25 mouse cellular contexts compared by ENCODE assay signal in genomic region chrX:11097581-11098254, GRCm38 (mm10).
DNase-seq lines count a peak whose midpoint lies in the region; ATAC-seq lines count a peak whose summit lies in the region.
"Had no signal": no experiment of that assay in that cellular context is flagged by ENCODE, and none has a peak within 500 bp of the region (broad histone marks: within the 10 kb centered on the region; RNA-seq: fewer than 3 reads in every experiment).

No protein-coding gene starts in this region.

- H3K9me3 ChIP-seq in hindbrain, embryonic 11.5 days (ENCODE audit: control insufficient read depth, low read length): no peaks in the 10 kb centered on the region
- no peaks in the 10 kb centered on the region for H3K9me3 ChIP-seq in hindbrain, embryonic 14.5 days (ENCODE audit: control insufficient read depth, low read length)
- H3K9me3 ChIP-seq in midbrain, embryonic 13.5 days: no peaks in the 10 kb centered on the region
- H3K9me3 ChIP-seq in midbrain, embryonic 10.5 days (replicated peaks): no peaks in the 10 kb centered on the region
- H3K9me3 ChIP-seq in lung, embryonic 16.5 days (ENCODE audit: control insufficient read depth, low read length): no peaks in the 10 kb centered on the region
- H3K9me3 ChIP-seq: embryonic facial prominence, embryonic 15.5 days; G1E; heart, embryonic 10.5 days; intestine, embryonic 15.5 days; limb, embryonic 10.5 days had no signal

- no peak overlapping the region for H3K4me3 ChIP-seq in hindbrain, embryonic 11.5 days (ENCODE audit: low read depth, low read length)
- H3K4me3 ChIP-seq in hindbrain, embryonic 14.5 days (replicated peaks; ENCODE audit: low read length): no peak overlapping the region
- H3K4me3 ChIP-seq in midbrain, embryonic 13.5 days (replicated peaks): no peak overlapping the region
- H3K4me3 ChIP-seq in midbrain, embryonic 10.5 days: no peak overlapping the region
- H3K4me3 ChIP-seq in lung, embryonic 16.5 days (ENCODE audit: low read length): no peak overlapping the region
- H3K4me3 ChIP-seq: embryonic facial prominence, embryonic 15.5 days; gastrocnemius, adult 2 months; heart, embryonic 10.5 days; intestine, embryonic 15.5 days; limb, embryonic 10.5 days; myocyte had no signal

- H3K4me1 ChIP-seq in hindbrain, embryonic 11.5 days (replicated peaks; ENCODE audit: control insufficient read depth, insufficient read depth, low read length): no peaks in the 10 kb centered on the region
- H3K4me1 ChIP-seq in hindbrain, embryonic 14.5 days (replicated peaks; ENCODE audit: control insufficient read depth, insufficient read depth, low read length): peaks cover 15% of the 10 kb centered on the region; the same call in 1 of the 2 replicates
- peaks cover 25% of the 10 kb centered on the region for H3K4me1 ChIP-seq in midbrain, embryonic 13.5 days (replicated peaks)
- peaks cover 18% of the 10 kb centered on the region for H3K4me1 ChIP-seq in midbrain, embryonic 10.5 days
- H3K4me1 ChIP-seq in lung, embryonic 16.5 days (replicated peaks; ENCODE audit: control insufficient read depth, insufficient read depth, low read length): no peaks in the 10 kb centered on the region
- H3K4me1 ChIP-seq: embryonic facial prominence, embryonic 15.5 days; heart, embryonic 10.5 days; intestine, embryonic 15.5 days; limb, embryonic 10.5 days had no signal

- WGBS in hindbrain, embryonic 11.5 days: 77% methylated on average over 9 of the region's 9 CpGs
- WGBS in hindbrain, embryonic 14.5 days: 57% methylated on average over 9 of the region's 9 CpGs
- WGBS in midbrain, embryonic 13.5 days: 66% methylated on average over 9 of the region's 9 CpGs
- 85% methylated on average over 9 of the region's 9 CpGs for WGBS in midbrain, embryonic 10.5 days
- 41% methylated on average over 9 of the region's 9 CpGs for WGBS in lung, embryonic 16.5 days

- ATAC-seq in hindbrain, embryonic 11.5 days (ENCODE audit: low FRiP score): peak; percentile 61; the same call in 1 of the 2 replicates
- no peak for ATAC-seq in hindbrain, embryonic 14.5 days (ENCODE audit: low FRiP score)
- peak; percentile 45; the same call in 1 of the 2 replicates for ATAC-seq in midbrain, embryonic 13.5 days
- ATAC-seq in lung, embryonic 16.5 days (ENCODE audit: low read depth): peak; percentile 56; the same call in 1 of the 2 replicates
- ATAC-seq: intestine, embryonic 15.5 days; liver, postnatal 0 days; midbrain, embryonic 16.5 days; Patski had no signal

- H3K27me3 ChIP-seq in hindbrain, embryonic 11.5 days (ENCODE audit: control insufficient read depth, insufficient read depth, low read length): no peaks in the 10 kb centered on the region
- H3K27me3 ChIP-seq in hindbrain, embryonic 14.5 days (ENCODE audit: control insufficient read depth, insufficient read depth, low read length): no peaks in the 10 kb centered on the region
- no peaks in the 10 kb centered on the region for H3K27me3 ChIP-seq in midbrain, embryonic 13.5 days
- H3K27me3 ChIP-seq in midbrain, embryonic 10.5 days (ENCODE audit: low read depth, poor library complexity, severe bottlenecking): peaks cover 38% of the 10 kb centered on the region
- no peaks in the 10 kb centered on the region for H3K27me3 ChIP-seq in lung, embryonic 16.5 days (ENCODE audit: control insufficient read depth, insufficient read depth, low read depth, low read length)
- H3K27me3 ChIP-seq: CH12.LX; intestine, embryonic 15.5 days had no signal

- DNase-seq in hindbrain, embryonic 11.5 days (ENCODE audit: low spot score): no peak
- DNase-seq in hindbrain, embryonic 14.5 days (ENCODE audit: low spot score): no peak
- DNase-seq in midbrain, embryonic 10.5 days (ENCODE audit: low spot score): no peak
- DNase-seq in lung, postnatal 36 days: peak; percentile 76
- DNase-seq in layer of hippocampus, adult 8-10 months (ENCODE audit: low spot score in 2 of 2): no peak
- DNase-seq in c-Kit-positive CD71-positive TER-119-positive erythroid progenitor cells, embryonic 14.5 days (ENCODE audit: low spot score): no peak
- DNase-seq: B cell, adult 2 months; cerebellum, adult 8-10 months; gastrocnemius, adult 2 months; heart, postnatal 4 days; kidney, adult 8-10 months; kidney, postnatal 10 days; liver, postnatal 0 days had no signal

- H3K36me3 ChIP-seq in hindbrain, embryonic 11.5 days (ENCODE audit: control insufficient read depth, insufficient read depth, low read length): no peaks in the 10 kb centered on the region
- no peaks in the 10 kb centered on the region for H3K36me3 ChIP-seq in hindbrain, embryonic 14.5 days (replicated peaks; ENCODE audit: control insufficient read depth, insufficient read depth)
- no peaks in the 10 kb centered on the region for H3K36me3 ChIP-seq in midbrain, embryonic 13.5 days
- no peaks in the 10 kb centered on the region for H3K36me3 ChIP-seq in midbrain, embryonic 10.5 days
- no peaks in the 10 kb centered on the region for H3K36me3 ChIP-seq in lung, embryonic 16.5 days (ENCODE audit: control insufficient read depth, insufficient read depth, low read length)
- H3K36me3 ChIP-seq: embryonic facial prominence, embryonic 15.5 days; G1E; heart, embryonic 10.5 days; intestine, embryonic 15.5 days; limb, embryonic 10.5 days had no signal

- no peak overlapping the region for H3K4me2 ChIP-seq in hindbrain, embryonic 11.5 days (replicated peaks; ENCODE audit: low read depth, low read length)
- H3K4me2 ChIP-seq in hindbrain, embryonic 14.5 days (replicated peaks): no peak overlapping the region
- no peak overlapping the region for H3K4me2 ChIP-seq in midbrain, embryonic 13.5 days (replicated peaks)
- H3K4me2 ChIP-seq in lung, embryonic 16.5 days (ENCODE audit: low read depth, low read length): no peak overlapping the region
- H3K4me2 ChIP-seq: embryonic facial prominence, embryonic 15.5 days; intestine, embryonic 15.5 days; liver, embryonic 11.5 days had no signal

- H3K9ac ChIP-seq in hindbrain, embryonic 11.5 days (ENCODE audit: low read depth, low read length): no peak overlapping the region
- no peak overlapping the region for H3K9ac ChIP-seq in hindbrain, embryonic 14.5 days
- H3K9ac ChIP-seq in midbrain, embryonic 13.5 days (replicated peaks): no peak overlapping the region
- H3K9ac ChIP-seq in lung, embryonic 16.5 days (ENCODE audit: low read length): no peak overlapping the region
- H3K9ac ChIP-seq: embryonic facial prominence, embryonic 15.5 days; intestine, embryonic 15.5 days; liver, postnatal 0 days had no signal

- H3K27ac ChIP-seq in hindbrain, embryonic 11.5 days (ENCODE audit: low read depth, low read length): no peak overlapping the region
- H3K27ac ChIP-seq in hindbrain, embryonic 14.5 days: no peak overlapping the region
- 0 out of 2 replicates have a peak overlapping the region, but pooled peaks have one; percentile 51 for H3K27ac ChIP-seq in midbrain, embryonic 13.5 days
- H3K27ac ChIP-seq in midbrain, embryonic 10.5 days (replicated peaks): no peak overlapping the region
- H3K27ac ChIP-seq in lung, embryonic 16.5 days (ENCODE audit: low read length): no peak overlapping the region
- H3K27ac ChIP-seq: embryonic facial prominence, embryonic 15.5 days; gastrocnemius, adult 2 months; heart, embryonic 10.5 days; intestine, embryonic 15.5 days; limb, embryonic 10.5 days had no signal
